Mouse (Mus musculus) E14TG2a.4 (cell line): ENCODE results near the gene Ctnnal1.

Experiments
- H3K27me3 ChIP-seq: 2 replicates; pipeline ENCODE4 v1.6.1; 2014; ENCODE audit warnings: low read length, control low read depth; ENCODE audit not compliant: insufficient read depth
- H3K36me3 ChIP-seq: 2 replicates; pipeline ENCODE4 v1.6.1; 2014; ENCODE audit warnings: low read length, control low read depth; ENCODE audit not compliant: insufficient read depth
- H3K4me1 ChIP-seq: replicated peaks from 2 replicates; pipeline ENCODE4 v1.6.1; 2014; ENCODE audit warnings: low read depth, low read length, control low read depth
- H3K4me3 ChIP-seq: replicated peaks from 2 replicates; pipeline ENCODE4 v1.5.1; 2014; ENCODE audit warnings: mild to moderate bottlenecking, low read length
- H3K9me3 ChIP-seq: 2 replicates; pipeline ENCODE4 v1.6.1; 2014; ENCODE audit warnings: low read length, control low read depth
- CTCF ChIP-seq: conservative IDR thresholded peaks from 2 replicates; pipeline ENCODE4 v1.5.1; 2014; ENCODE audit warnings: low read length
- NANOG ChIP-seq: IDR thresholded peaks from 2 replicates; pipeline ENCODE4 v1.6.1; 2014; ENCODE audit warnings: borderline replicate concordance, low read length, mixed read lengths
- POU5F1 ChIP-seq: IDR thresholded peaks from 2 replicates; pipeline ENCODE4 v1.6.1; 2014; ENCODE audit warnings: low read length, borderline replicate concordance

The Ctnnal1 gene

GRCm38 (mm10) chr4:56831998-56832397, 33.0 kb downstream of the Ctnnal1 start:
- no peaks in the 10 kb centered on the region for H3K9me3 ChIP-seq
- H3K36me3 ChIP-seq: peaks cover 94% of the 10 kb centered on the region
- TF ChIP-seq NANOG: no peak
- H3K4me3 ChIP-seq: no peak overlapping the region
- H3K27me3 ChIP-seq: no peaks in the 10 kb centered on the region
- H3K4me1 ChIP-seq: no peaks in the 10 kb centered on the region

GRCm38 (mm10) chr4:56831013-56831609, 33.9 kb downstream of the Ctnnal1 start:
- no peaks in the 10 kb centered on the region for H3K27me3 ChIP-seq
- no peaks in the 10 kb centered on the region for H3K9me3 ChIP-seq
- H3K36me3 ChIP-seq: peaks cover 94% of the 10 kb centered on the region
- no peak overlapping the region for H3K4me3 ChIP-seq
- H3K4me1 ChIP-seq: no peaks in the 10 kb centered on the region
- no peak for TF ChIP-seq POU5F1
- TF ChIP-seq CTCF: no peak

- Histone ChIP-seq H3K4me3 (no peak overlapping the region), H3K27me3 (no peaks in the 10 kb centered on the region)
These were observed 35.5 kb downstream of the Ctnnal1 start for GRCm38 (mm10) chr4:56829511-56829921.

GRCm38 (mm10) chr4:56828932-56829331, 36.1 kb downstream of the Ctnnal1 start:
- no peak overlapping the region for H3K4me3 ChIP-seq
- TF ChIP-seq NANOG (no peak), CTCF (no peak), POU5F1 (no peak)

More at GRCm38 (mm10) chr4:56829511-56829921, 35.5 kb downstream of the Ctnnal1 start:
- Histone ChIP-seq H3K36me3 (peaks cover 91% of the 10 kb centered on the region), H3K9me3 (no peaks in the 10 kb centered on the region), H3K4me1 (no peaks in the 10 kb centered on the region)
- no peak for TF ChIP-seq CTCF
- no peak for TF ChIP-seq POU5F1
- no peak for TF ChIP-seq NANOG

GRCm38 (mm10) chr4:56824231-56824630, 40.8 kb downstream of the Ctnnal1 start:
- no peak for TF ChIP-seq NANOG
- TF ChIP-seq POU5F1: no peak
- no peak for TF ChIP-seq CTCF
- Histone ChIP-seq H3K4me1 (no peaks in the 10 kb centered on the region), H3K27me3 (no peaks in the 10 kb centered on the region), H3K9me3 (no peaks in the 10 kb centered on the region), H3K36me3 (peaks cover 81% of the 10 kb centered on the region), H3K4me3 (no peak overlapping the region)

More at GRCm38 (mm10) chr4:56828932-56829331, 36.1 kb downstream of the Ctnnal1 start:
- Histone ChIP-seq H3K27me3 (no peaks in the 10 kb centered on the region), H3K36me3 (peaks cover 91% of the 10 kb centered on the region), H3K9me3 (no peaks in the 10 kb centered on the region), H3K4me1 (no peaks in the 10 kb centered on the region)

- H3K9me3 ChIP-seq: no peaks in the 10 kb centered on the region
- H3K36me3 ChIP-seq: peaks cover 85% of the 10 kb centered on the region
- no peak for TF ChIP-seq POU5F1
- peak; percentile 91 for TF ChIP-seq CTCF
- TF ChIP-seq NANOG: no peak
- no peaks in the 10 kb centered on the region for H3K27me3 ChIP-seq
- H3K4me3 ChIP-seq: no peak overlapping the region
- no peaks in the 10 kb centered on the region for H3K4me1 ChIP-seq
These were observed 44.9 kb downstream of the Ctnnal1 start for GRCm38 (mm10) chr4:56820017-56820550.

- H3K27me3 ChIP-seq: no peaks in the 10 kb centered on the region
- no peak overlapping the region for H3K4me3 ChIP-seq
- no peaks in the 10 kb centered on the region for H3K4me1 ChIP-seq
- H3K9me3 ChIP-seq: no peaks in the 10 kb centered on the region
- peaks cover 93% of the 10 kb centered on the region for H3K36me3 ChIP-seq
- TF ChIP-seq POU5F1: no peak
- TF ChIP-seq NANOG: no peak
- no peak for TF ChIP-seq CTCF
These were observed 49.9 kb downstream of the Ctnnal1 start for GRCm38 (mm10) chr4:56815131-56815530.

- Histone ChIP-seq H3K9me3 (no peaks in the 10 kb centered on the region), H3K4me3 (no peak overlapping the region), H3K36me3 (peaks cover 82% of the 10 kb centered on the region), H3K27me3 (no peaks in the 10 kb centered on the region), H3K4me1 (peaks cover 4% of the 10 kb centered on the region; the same call in 1 of the 2 replicates)
- no peak for TF ChIP-seq NANOG
- TF ChIP-seq POU5F1: no peak
- no peak for TF ChIP-seq CTCF
These were observed 52.9 kb downstream of the Ctnnal1 start for GRCm38 (mm10) chr4:56812096-56812495.

- peaks cover 82% of the 10 kb centered on the region for H3K36me3 ChIP-seq
- TF ChIP-seq CTCF: no peak
- TF ChIP-seq NANOG: no peak
- no peak for TF ChIP-seq POU5F1
These were observed 53.3 kb downstream of the Ctnnal1 start for GRCm38 (mm10) chr4:56811642-56812041.

More at GRCm38 (mm10) chr4:56811642-56812041, 53.3 kb downstream of the Ctnnal1 start:
- Histone ChIP-seq H3K27me3 (no peaks in the 10 kb centered on the region), H3K9me3 (no peaks in the 10 kb centered on the region), H3K4me1 (peaks cover 4% of the 10 kb centered on the region; the same call in 1 of the 2 replicates), H3K4me3 (no peak overlapping the region)
